Mouse (Mus musculus) midbrain, embryonic 16.5 days (tissue): ENCODE measurements around the gene Psmc3. TPM values are rescaled to one million over a fixed set of nuclear protein-coding genes. Genes with fewer than 3 reads are reported as not detected.

Experiments
- ATAC-seq: fragments of 200-750 bp; cut with Nextera tagmentation; 2 replicates; pipeline ENCODE4 v1.8.0; 2017; ENCODE audit warnings: moderate TSS enrichment
- H3K27ac ChIP-seq: fragments of 300-500 bp; sonication (generic); 2 replicates; pipeline ENCODE4 v1.5.1; 2014; ENCODE audit warnings: mild to moderate bottlenecking, low read length, mixed read lengths
- H3K27me3 ChIP-seq: fragments of 300-500 bp; sonication (generic); 2 replicates; pipeline ENCODE4 v1.6.1; 2014; ENCODE audit warnings: low read depth, low read length, mixed read lengths; ENCODE audit not compliant: control insufficient read depth, insufficient read depth
- H3K36me3 ChIP-seq: fragments of 300-500 bp; sonication (generic); 2 replicates; pipeline ENCODE4 v1.6.1; 2014; ENCODE audit warnings: mild to moderate bottlenecking, low read length, moderate library complexity, mixed read lengths; ENCODE audit not compliant: control insufficient read depth, insufficient read depth
- H3K4me1 ChIP-seq: fragments of 300-500 bp; sonication (generic); 2 replicates; pipeline ENCODE4 v1.6.1; 2014; ENCODE audit warnings: mild to moderate bottlenecking, low read length, mixed read lengths; ENCODE audit not compliant: control insufficient read depth, insufficient read depth
- H3K4me2 ChIP-seq: fragments of 300-500 bp; sonication (generic); 2 replicates; pipeline ENCODE4 v1.6.1; 2014; ENCODE audit warnings: mild to moderate bottlenecking, low read length, mixed read lengths
- H3K4me3 ChIP-seq: fragments of 300-500 bp; sonication (generic); 2 replicates; pipeline ENCODE4 v1.5.1; 2014; ENCODE audit warnings: low read depth, mild to moderate bottlenecking, low read length, moderate library complexity, mixed read lengths
- H3K9ac ChIP-seq: fragments of 300-500 bp; sonication (generic); 2 replicates; pipeline ENCODE4 v1.6.1; 2014; ENCODE audit warnings: low read depth, low read length, mixed read lengths
- H3K9me3 ChIP-seq: fragments of 300-500 bp; sonication (generic); replicated peaks from 2 replicates; pipeline ENCODE4 v1.6.1; 2014; ENCODE audit warnings: mild to moderate bottlenecking, low read length, mixed read lengths; ENCODE audit not compliant: control insufficient read depth, poor library complexity, severe bottlenecking
- WGBS: fragments of 180-500 bp; shearing (Covaris S2); extraction: QIAGEN DNeasy Blood & Tissue Kit; methylation state at CpG from one replicate; pipeline ENCODE4 v1.1.7; 2014; 5-methylcytosine and 5-hydroxymethylcytosine counted together
- polyA plus RNA-seq: library from polyadenylated mRNA; unstranded; fragments of >200 nt; fragmentation: Nextera tagmentation; extraction: Ambion mirVana; gene quantifications from 2 replicates; pipeline ENCODE4 v1.2.1, GENCODE M21; 2015

Gene Psmc3
- polyA plus RNA-seq, 1 experiment from 2014 or later, result 247 TPM

- WGBS, result 78% methylated on average over 11 of the region's 11 CpGs
- Histone ChIP-seq H3K4me3 (no peak overlapping the region), H3K27me3 (no peaks in the 10 kb centered on the region)
Observed at GRCm38 (mm10) chr2:91082844-91083243, 29.0 kb downstream of the Psmc3 start.

GRCm38 (mm10) chr2:91083366-91083940, 29.6 kb downstream of the Psmc3 start:
- 26% methylated on average over 1 of the region's 1 CpGs for WGBS
- Histone ChIP-seq H3K36me3 (no peaks in the 10 kb centered on the region), H3K4me2 (no peak overlapping the region)

More at GRCm38 (mm10) chr2:91082844-91083243, 29.0 kb downstream of the Psmc3 start:
- no peaks in the 10 kb centered on the region for H3K9me3 ChIP-seq
- H3K4me2 ChIP-seq, result no peak overlapping the region
- H3K4me1 ChIP-seq, result 0 out of 2 replicates have a peak, but pooled peaks cover 5% of the 10 kb centered on the region
- no peaks in the 10 kb centered on the region for H3K36me3 ChIP-seq
- 0 out of 2 replicates have a peak overlapping the region, but pooled peaks have one; percentile 3 for H3K9ac ChIP-seq
- no peak for ATAC-seq
- no peak overlapping the region for H3K27ac ChIP-seq

GRCm38 (mm10) chr2:91084179-91084820, 30.5 kb downstream of the Psmc3 start:
- no peaks in the 10 kb centered on the region for H3K4me1 ChIP-seq
- ATAC-seq, result no peak
- H3K4me2 ChIP-seq, result no peak overlapping the region
- H3K27ac ChIP-seq, result no peak overlapping the region
- H3K9me3 ChIP-seq, result no peaks in the 10 kb centered on the region
- H3K27me3 ChIP-seq, result no peaks in the 10 kb centered on the region
- no peaks in the 10 kb centered on the region for H3K36me3 ChIP-seq
- no peak overlapping the region for H3K4me3 ChIP-seq
- 84% methylated on average over 15 of the region's 15 CpGs for WGBS
- no peak overlapping the region for H3K9ac ChIP-seq

More at GRCm38 (mm10) chr2:91083366-91083940, 29.6 kb downstream of the Psmc3 start:
- H3K4me3 ChIP-seq, result no peak overlapping the region
- no peaks in the 10 kb centered on the region for H3K27me3 ChIP-seq
- ATAC-seq, result no peak
- no peaks in the 10 kb centered on the region for H3K9me3 ChIP-seq
- no peak overlapping the region for H3K9ac ChIP-seq
- no peak overlapping the region for H3K27ac ChIP-seq
- 0 out of 2 replicates have a peak, but pooled peaks cover 5% of the 10 kb centered on the region for H3K4me1 ChIP-seq

GRCm38 (mm10) chr2:91085494-91086391, 31.9 kb downstream of the Psmc3 start:
- no peak for ATAC-seq
- Histone ChIP-seq H3K9me3 (no peaks in the 10 kb centered on the region), H3K4me2 (no peak overlapping the region), H3K4me3 (no peak overlapping the region), H3K9ac (no peak overlapping the region), H3K27me3 (no peaks in the 10 kb centered on the region), H3K4me1 (no peaks in the 10 kb centered on the region), H3K27ac (no peak overlapping the region), H3K36me3 (no peaks in the 10 kb centered on the region)
- WGBS, result 87% methylated on average over 14 of the region's 14 CpGs

GRCm38 (mm10) chr2:91086392-91087237, 32.8 kb downstream of the Psmc3 start:
- Histone ChIP-seq H3K27ac (no peak overlapping the region), H3K9ac (no peak overlapping the region), H3K4me2 (no peak overlapping the region), H3K4me3 (no peak overlapping the region), H3K9me3 (no peaks in the 10 kb centered on the region), H3K4me1 (no peaks in the 10 kb centered on the region), H3K27me3 (no peaks in the 10 kb centered on the region), H3K36me3 (no peaks in the 10 kb centered on the region)
- no peak for ATAC-seq
- WGBS, result 66% methylated on average over 9 of the region's 9 CpGs

- no peaks in the 10 kb centered on the region for H3K27me3 ChIP-seq
- ATAC-seq, result no peak
- no peak overlapping the region for H3K9ac ChIP-seq
- H3K27ac ChIP-seq, result no peak overlapping the region
- H3K36me3 ChIP-seq, result no peaks in the 10 kb centered on the region
- WGBS, result 93% methylated on average over 9 of the region's 9 CpGs
- no peaks in the 10 kb centered on the region for H3K9me3 ChIP-seq
- no peak overlapping the region for H3K4me3 ChIP-seq
- H3K4me2 ChIP-seq, result no peak overlapping the region
- H3K4me1 ChIP-seq, result no peaks in the 10 kb centered on the region
Observed at GRCm38 (mm10) chr2:91087453-91087852, 33.6 kb downstream of the Psmc3 start.

GRCm38 (mm10) chr2:91088987-91089386, 35.2 kb downstream of the Psmc3 start:
- 80% methylated on average over 9 of the region's 9 CpGs for WGBS

GRCm38 (mm10) chr2:91090208-91090607, 36.4 kb downstream of the Psmc3 start:
- no peaks in the 10 kb centered on the region for H3K9me3 ChIP-seq
- no peak overlapping the region for H3K27ac ChIP-seq
- no peak overlapping the region for H3K4me2 ChIP-seq
- H3K4me1 ChIP-seq, result no peaks in the 10 kb centered on the region
- ATAC-seq, result no peak
- H3K4me3 ChIP-seq, result no peak overlapping the region
- no peaks in the 10 kb centered on the region for H3K36me3 ChIP-seq
- WGBS, result 74% methylated on average over 6 of the region's 6 CpGs
- no peak overlapping the region for H3K9ac ChIP-seq
- no peaks in the 10 kb centered on the region for H3K27me3 ChIP-seq

More at GRCm38 (mm10) chr2:91088987-91089386, 35.2 kb downstream of the Psmc3 start:
- no peak overlapping the region for H3K4me3 ChIP-seq
- no peak for ATAC-seq
- H3K4me2 ChIP-seq, result no peak overlapping the region
- H3K27ac ChIP-seq, result no peak overlapping the region
- no peaks in the 10 kb centered on the region for H3K36me3 ChIP-seq
- H3K9me3 ChIP-seq, result no peaks in the 10 kb centered on the region
- H3K4me1 ChIP-seq, result no peaks in the 10 kb centered on the region
- no peaks in the 10 kb centered on the region for H3K27me3 ChIP-seq
- no peak overlapping the region for H3K9ac ChIP-seq
